Mouse (Mus musculus): Measurements from ENCODE around the gene Camkmt. TPM values are rescaled to one million over a fixed set of nuclear protein-coding genes. Genes with fewer than 3 reads are reported as not detected.

The Camkmt gene
- polyA plus RNA-seq, 1 experiment, result 3.3 TPM

GRCm38 (mm10) chr17:85072383-85072782, 18.0 kb upstream of the Camkmt start:
- Histone ChIP-seq H3K4me1 (ENCODE audit: control insufficient read depth, insufficient read depth, insufficient read length) (no peaks in the 10 kb centered on the region), H3K36me3 (ENCODE audit: control insufficient read depth, insufficient read depth, low read length) (peaks cover 17% of the 10 kb centered on the region), H3K27ac (ENCODE audit: insufficient read depth, low read length) (no peak overlapping the region), H3K4me3 (ENCODE audit: extremely low read depth, insufficient read depth, insufficient read length) (no peak overlapping the region), H3K27me3 (ENCODE audit: control insufficient read depth, insufficient read depth, low read length) (no peaks in the 10 kb centered on the region)
- 92% methylated on average over 11 of the region's 11 CpGs for WGBS
- no peak for TF ChIP-seq POLR2A (IDR thresholded peaks at IDR 0.05; ENCODE audit: low read depth, low read length)
- TF ChIP-seq CTCF (IDR thresholded peaks at IDR 0.05; ENCODE audit: extremely low read depth, insufficient read depth, insufficient read length, insufficient replicate concordance), result no peak
- no peak for DNase-seq (ENCODE audit: low read depth in 1 of 2, low spot score in 2 of 2)

DNA sequence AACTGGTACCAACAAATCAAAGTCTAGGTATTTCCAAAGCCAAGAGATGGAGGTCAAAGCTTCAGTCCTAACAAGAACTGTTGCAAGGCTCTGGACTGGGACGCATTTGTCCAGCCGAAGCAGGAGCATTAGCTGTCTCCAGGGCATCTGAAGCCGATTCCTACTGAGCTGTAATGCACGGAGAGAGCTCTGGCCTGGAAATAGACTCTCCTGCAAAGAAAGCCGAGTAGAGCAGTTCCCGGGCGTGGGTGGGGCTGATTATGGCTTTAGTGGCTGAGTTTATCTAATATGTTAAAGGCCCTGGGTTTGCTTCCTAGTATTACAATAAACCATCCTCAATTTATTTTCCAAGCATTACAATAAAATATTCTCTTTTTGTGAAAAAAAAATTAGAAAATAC, 17.1 kb upstream of the Camkmt start:
- Histone ChIP-seq H3K36me3 (ENCODE audit: control insufficient read depth, insufficient read depth, low read length) (peaks cover 17% of the 10 kb centered on the region), H3K4me3 (ENCODE audit: extremely low read depth, insufficient read depth, insufficient read length) (no peak overlapping the region), H3K27me3 (ENCODE audit: control insufficient read depth, insufficient read depth, low read length) (no peaks in the 10 kb centered on the region), H3K27ac (ENCODE audit: insufficient read depth, low read length) (no peak overlapping the region), H3K4me1 (ENCODE audit: control insufficient read depth, insufficient read depth, insufficient read length) (no peaks in the 10 kb centered on the region)
- WGBS, result 92% methylated on average over 7 of the region's 7 CpGs
- DNase-seq (ENCODE audit: low read depth in 1 of 2, low spot score in 2 of 2), result no peak
- TF ChIP-seq POLR2A (IDR thresholded peaks at IDR 0.05; ENCODE audit: low read depth, low read length), result no peak

GRCm38 (mm10) chr17:85074083-85074482, 16.3 kb upstream of the Camkmt start:
- Histone ChIP-seq H3K4me3 (ENCODE audit: extremely low read depth, insufficient read depth, insufficient read length) (no peak overlapping the region), H3K27me3 (ENCODE audit: control insufficient read depth, insufficient read depth, low read length) (no peaks in the 10 kb centered on the region), H3K27ac (ENCODE audit: insufficient read depth, low read length) (no peak overlapping the region), H3K4me1 (ENCODE audit: control insufficient read depth, insufficient read depth, insufficient read length) (no peaks in the 10 kb centered on the region), H3K36me3 (ENCODE audit: control insufficient read depth, insufficient read depth, low read length) (peaks cover 19% of the 10 kb centered on the region)
- DNase-seq (ENCODE audit: low read depth in 1 of 2, low spot score in 2 of 2), result no peak
- WGBS, result 93% methylated on average over 4 of the region's 4 CpGs
- no peak for TF ChIP-seq POLR2A (IDR thresholded peaks at IDR 0.05; ENCODE audit: low read depth, low read length)
- no peak for TF ChIP-seq CTCF (IDR thresholded peaks at IDR 0.05; ENCODE audit: extremely low read depth, insufficient read depth, insufficient read length, insufficient replicate concordance)

DNA sequence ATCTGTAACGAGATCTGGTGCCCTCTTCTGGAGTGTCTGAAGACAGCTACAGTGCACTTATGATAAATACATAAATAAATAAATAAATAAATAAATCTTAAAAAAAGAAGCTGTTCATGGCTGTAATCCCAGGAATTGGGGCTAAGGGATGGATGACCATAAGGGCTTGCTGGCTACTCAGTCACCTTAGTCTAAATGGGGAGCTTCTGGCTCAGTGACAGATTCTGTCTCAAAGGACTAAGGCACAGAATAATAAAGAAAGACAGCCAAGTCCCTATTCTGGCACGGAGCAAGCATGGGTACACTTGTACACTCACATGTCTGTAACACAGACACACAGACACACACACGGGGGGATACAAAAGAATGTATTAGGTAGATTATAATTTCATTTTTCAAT, 11.1 kb upstream of the Camkmt start:
- WGBS, result 91% methylated on average over 3 of the region's 3 CpGs
- H3K4me3 ChIP-seq (ENCODE audit: extremely low read depth, insufficient read depth, insufficient read length), result no peak overlapping the region
- DNase-seq (ENCODE audit: low read depth in 1 of 2, low spot score in 2 of 2), result no peak
- no peaks in the 10 kb centered on the region for H3K4me1 ChIP-seq (ENCODE audit: control insufficient read depth, insufficient read depth, insufficient read length)
- H3K27ac ChIP-seq (ENCODE audit: insufficient read depth, low read length), result no peak overlapping the region
- no peaks in the 10 kb centered on the region for H3K27me3 ChIP-seq (ENCODE audit: control insufficient read depth, insufficient read depth, low read length)
- peaks cover 13% of the 10 kb centered on the region for H3K36me3 ChIP-seq (ENCODE audit: control insufficient read depth, insufficient read depth, low read length)
- TF ChIP-seq CTCF (IDR thresholded peaks at IDR 0.05; ENCODE audit: extremely low read depth, insufficient read depth, insufficient read length, insufficient replicate concordance) (no peak), POLR2A (IDR thresholded peaks at IDR 0.05; ENCODE audit: low read depth, low read length) (no peak)

DNA sequence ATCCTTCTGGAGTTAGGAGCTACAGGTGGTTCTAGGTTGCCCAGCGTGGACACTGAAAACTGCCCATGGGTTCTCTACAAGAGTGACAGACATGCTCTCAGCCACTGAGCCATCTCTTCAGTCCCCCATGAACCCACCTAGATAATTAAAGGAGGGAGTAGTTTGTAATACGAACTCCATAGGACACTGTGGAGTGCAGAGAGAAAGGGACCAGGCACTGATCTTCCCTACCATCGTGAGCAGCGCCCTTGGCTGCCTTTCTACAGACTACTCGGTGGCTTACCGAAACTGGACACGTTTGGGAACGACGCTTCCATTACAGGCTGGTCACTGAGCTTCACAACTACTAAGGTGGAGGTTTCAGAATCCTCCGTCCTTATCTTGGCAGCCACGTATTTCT, 9.6 kb upstream of the Camkmt start:
- Histone ChIP-seq H3K4me3 (ENCODE audit: extremely low read depth, insufficient read depth, insufficient read length) (no peak overlapping the region), H3K27ac (ENCODE audit: insufficient read depth, low read length) (no peak overlapping the region), H3K27me3 (ENCODE audit: control insufficient read depth, insufficient read depth, low read length) (no peaks in the 10 kb centered on the region), H3K4me1 (ENCODE audit: control insufficient read depth, insufficient read depth, insufficient read length) (no peaks in the 10 kb centered on the region), H3K36me3 (ENCODE audit: control insufficient read depth, insufficient read depth, low read length) (peaks cover 13% of the 10 kb centered on the region)
- no peak for DNase-seq (ENCODE audit: low read depth in 1 of 2, low spot score in 2 of 2)
- 93% methylated on average over 11 of the region's 11 CpGs for WGBS
- TF ChIP-seq POLR2A (IDR thresholded peaks at IDR 0.05; ENCODE audit: low read depth, low read length) (no peak), CTCF (IDR thresholded peaks at IDR 0.05; ENCODE audit: extremely low read depth, insufficient read depth, insufficient read length, insufficient replicate concordance) (no peak)

DNA sequence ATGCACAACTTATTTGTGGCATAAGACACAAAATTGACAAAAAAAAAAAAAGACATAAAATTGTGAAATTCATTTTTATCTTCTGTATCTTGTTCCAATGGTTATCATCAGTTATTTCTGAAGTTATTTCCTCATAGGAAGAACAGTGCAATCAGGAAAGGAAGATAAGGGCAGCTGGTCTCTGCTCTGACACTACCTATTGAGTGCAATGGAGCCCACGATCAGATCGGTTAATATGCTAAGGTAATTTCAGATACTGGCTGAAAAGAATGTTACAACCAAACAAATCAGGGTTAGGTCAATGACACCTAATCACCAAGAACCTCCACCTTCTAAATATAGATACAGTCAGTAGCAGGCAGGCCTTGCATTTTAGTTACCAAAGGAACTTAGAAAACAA, 5.0 kb upstream of the Camkmt start:
- 79% methylated on average over 2 of the region's 2 CpGs for WGBS

GRCm38 (mm10) chr17:85086501-85086900, 3.9 kb upstream of the Camkmt start:
- peaks cover 2% of the 10 kb centered on the region; the same call in 1 of the 2 replicates for H3K36me3 ChIP-seq (ENCODE audit: control insufficient read depth, insufficient read depth, low read length)
- TF ChIP-seq POLR2A (IDR thresholded peaks at IDR 0.05; ENCODE audit: low read depth, low read length) (no peak), CTCF (IDR thresholded peaks at IDR 0.05; ENCODE audit: extremely low read depth, insufficient read depth, insufficient read length, insufficient replicate concordance) (no peak)

More for the DNA sequence above, 5.0 kb upstream of the Camkmt start:
- Histone ChIP-seq H3K4me1 (ENCODE audit: control insufficient read depth, insufficient read depth, insufficient read length) (no peaks in the 10 kb centered on the region), H3K27me3 (ENCODE audit: control insufficient read depth, insufficient read depth, low read length) (no peaks in the 10 kb centered on the region), H3K4me3 (ENCODE audit: extremely low read depth, insufficient read depth, insufficient read length) (no peak overlapping the region), H3K27ac (ENCODE audit: insufficient read depth, low read length) (no peak overlapping the region), H3K36me3 (ENCODE audit: control insufficient read depth, insufficient read depth, low read length) (peaks cover 2% of the 10 kb centered on the region; the same call in 1 of the 2 replicates)
- TF ChIP-seq CTCF (IDR thresholded peaks at IDR 0.05; ENCODE audit: extremely low read depth, insufficient read depth, insufficient read length, insufficient replicate concordance) (no peak), POLR2A (IDR thresholded peaks at IDR 0.05; ENCODE audit: low read depth, low read length) (no peak)
- no peak for DNase-seq (ENCODE audit: low read depth in 1 of 2, low spot score in 2 of 2)

More at GRCm38 (mm10) chr17:85086501-85086900, 3.9 kb upstream of the Camkmt start:
- Histone ChIP-seq H3K4me1 (ENCODE audit: control insufficient read depth, insufficient read depth, insufficient read length) (no peaks in the 10 kb centered on the region), H3K27ac (ENCODE audit: insufficient read depth, low read length) (no peak overlapping the region), H3K27me3 (ENCODE audit: control insufficient read depth, insufficient read depth, low read length) (no peaks in the 10 kb centered on the region), H3K4me3 (ENCODE audit: extremely low read depth, insufficient read depth, insufficient read length) (no peak overlapping the region)
- WGBS, result 92% methylated on average over 1 of the region's 1 CpGs
- no peak for DNase-seq (ENCODE audit: low read depth in 1 of 2, low spot score in 2 of 2)
